Mouse (Mus musculus) embryo, embryonic 11 days (tissue): ENCODE results near the gene Atp5d.
"Not testable (repeated sequence)": the region's sequence is repeated elsewhere in the genome, so short reads cannot be mapped to it uniquely, and the experiment has no call there.

ENCODE experiments used
- DNase-seq: peaks from one replicate; pipeline ENCODE4 v3.0.0-alpha.2; 2015

Gene Atp5d

DNA sequence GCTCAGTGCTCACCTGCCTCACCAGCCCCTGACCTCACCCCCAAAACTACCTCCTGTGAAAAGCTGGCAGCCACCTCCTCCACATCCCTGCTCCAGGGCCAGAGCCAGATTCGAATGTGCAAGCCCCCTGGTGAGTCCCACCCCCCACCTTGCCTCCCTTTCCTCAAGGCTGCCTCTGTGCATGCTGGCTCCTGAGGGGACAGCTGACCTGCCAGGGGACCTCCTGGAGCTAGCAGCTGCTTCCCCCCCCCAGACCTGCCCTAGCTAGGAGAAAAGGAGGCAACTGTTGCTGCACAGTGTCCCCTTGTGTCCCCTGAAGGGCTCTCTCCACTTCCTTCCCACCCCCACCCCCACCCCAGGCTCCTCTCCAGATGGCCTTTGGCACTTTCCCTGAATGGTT, 16.8 kb downstream of the Atp5d start:
- no peak for DNase-seq

DNA sequence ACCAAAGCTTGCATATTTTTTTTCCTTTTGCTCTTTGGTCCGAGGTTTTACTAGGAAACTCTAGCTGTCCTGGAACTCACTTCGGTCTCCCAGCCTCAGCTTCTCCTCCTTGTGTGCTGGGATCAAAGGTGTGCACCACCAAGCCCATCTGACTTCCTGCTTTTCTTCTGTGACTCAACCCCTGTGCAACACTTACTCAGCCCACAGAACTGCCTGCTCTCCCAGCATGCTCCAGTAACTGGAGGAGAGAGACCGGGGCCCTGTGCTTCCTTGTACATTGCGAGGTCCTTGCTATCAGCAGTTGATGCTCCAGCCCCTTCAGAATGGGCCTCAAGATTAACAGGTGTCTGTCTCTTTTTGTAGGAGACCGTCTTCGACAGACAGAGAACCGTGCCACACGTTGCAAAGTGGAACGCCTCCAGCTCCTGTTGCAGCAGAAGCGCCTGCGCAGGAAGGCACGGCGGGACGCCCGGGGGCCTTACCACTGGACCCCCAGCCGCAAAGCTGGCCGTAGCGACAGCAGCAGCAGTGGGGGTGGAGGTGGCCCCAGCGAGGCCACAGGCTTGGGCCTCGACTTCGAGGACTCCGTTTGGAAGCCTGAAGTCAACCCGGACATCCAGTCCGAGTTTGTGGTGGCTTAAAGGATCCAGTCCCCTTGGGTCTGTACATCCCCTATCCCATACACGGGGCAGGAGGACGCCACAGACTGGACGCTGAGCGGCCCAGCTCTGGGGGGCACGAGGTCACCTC, 17.7 kb downstream of the Atp5d start:
- DNase-seq = no peak

- no peak for DNase-seq
Measured at GRCm38 (mm10) chr10:80156752-80157053, 18.3 kb downstream of the Atp5d start.

GRCm38 (mm10) chr10:80157141-80157929, 18.9 kb downstream of the Atp5d start:
- DNase-seq = no peak

DNA sequence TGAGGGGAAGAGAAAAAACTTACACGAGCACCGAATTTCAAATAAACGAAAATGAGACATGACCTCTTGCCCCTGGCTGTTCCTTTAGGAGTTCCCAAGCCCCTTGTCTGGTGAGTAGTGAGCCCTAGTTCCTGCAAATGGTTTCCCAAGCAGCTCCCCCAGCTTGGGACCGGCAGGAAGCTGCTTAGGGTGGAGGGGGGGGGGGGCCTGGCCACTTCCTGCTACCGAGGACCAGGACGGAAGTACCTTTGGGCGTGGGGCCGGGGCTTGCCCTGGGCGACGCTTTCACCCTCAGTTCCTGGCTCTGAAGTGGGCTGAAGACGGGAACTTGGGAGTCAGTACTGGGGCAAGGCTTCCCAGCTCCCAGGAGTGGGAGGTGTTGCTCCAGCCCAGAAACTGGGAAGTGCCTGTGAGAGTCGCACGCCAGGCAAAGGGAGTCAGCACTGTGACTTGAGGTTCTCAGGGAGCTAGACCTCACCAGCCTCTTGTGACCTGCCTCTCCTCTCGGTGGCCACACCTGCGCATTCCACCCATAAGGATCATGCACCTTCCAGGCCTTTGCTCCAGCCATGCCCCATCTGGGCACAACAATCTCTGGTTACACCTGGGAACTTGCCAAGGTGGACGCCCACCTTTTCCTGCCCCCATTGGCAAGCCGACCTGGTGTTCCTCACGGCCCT, 20.0 kb downstream of the Atp5d start:
- peak; percentile 71 for DNase-seq

- DNase-seq = peak; percentile 74
Measured at GRCm38 (mm10) chr10:80159021-80159560, 20.7 kb downstream of the Atp5d start.

DNA sequence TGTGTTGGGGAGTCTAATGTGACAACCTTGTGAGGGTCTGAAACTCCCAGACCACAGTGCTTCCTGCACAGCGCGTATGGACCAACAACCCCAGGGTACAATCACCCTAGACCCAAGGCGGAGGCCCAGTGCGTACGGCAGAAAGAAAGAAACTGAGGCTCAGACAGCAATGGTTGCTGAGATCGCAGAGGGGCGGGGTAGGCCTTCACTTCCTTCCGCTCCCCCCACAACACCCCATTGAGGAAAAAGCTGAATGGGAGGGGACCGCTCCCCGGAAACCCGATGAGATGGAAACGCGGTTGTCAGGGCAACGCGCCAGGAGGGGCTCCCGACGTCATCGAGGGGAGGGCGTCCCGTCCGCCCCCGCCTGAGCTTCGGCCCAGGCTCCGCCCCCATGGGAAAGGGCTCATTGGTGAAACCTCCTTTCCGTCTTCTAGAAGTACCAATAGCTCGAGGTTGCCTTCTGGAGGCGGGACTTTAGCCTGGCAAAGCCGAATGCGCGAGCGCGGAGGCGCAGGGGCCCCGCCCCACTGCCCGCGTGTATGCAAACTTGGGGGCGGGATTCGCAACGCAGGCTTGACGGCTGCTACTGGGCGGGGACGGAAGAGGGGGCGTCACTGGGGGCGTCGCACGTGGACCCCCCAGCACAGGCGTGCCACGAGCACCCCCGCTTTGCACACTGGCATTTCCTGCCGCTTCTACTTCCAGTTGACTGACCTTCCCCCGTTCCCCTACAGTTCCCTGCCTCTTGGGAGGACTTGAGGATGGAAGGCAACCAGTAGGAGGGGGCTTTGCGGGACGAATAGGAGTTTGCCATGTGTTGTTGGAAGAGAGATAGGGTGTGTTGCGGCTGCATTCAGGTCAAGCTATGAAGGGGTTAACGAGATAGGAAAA, 21.4 kb downstream of the Atp5d start:
- DNase-seq = peak; percentile 100

DNA sequence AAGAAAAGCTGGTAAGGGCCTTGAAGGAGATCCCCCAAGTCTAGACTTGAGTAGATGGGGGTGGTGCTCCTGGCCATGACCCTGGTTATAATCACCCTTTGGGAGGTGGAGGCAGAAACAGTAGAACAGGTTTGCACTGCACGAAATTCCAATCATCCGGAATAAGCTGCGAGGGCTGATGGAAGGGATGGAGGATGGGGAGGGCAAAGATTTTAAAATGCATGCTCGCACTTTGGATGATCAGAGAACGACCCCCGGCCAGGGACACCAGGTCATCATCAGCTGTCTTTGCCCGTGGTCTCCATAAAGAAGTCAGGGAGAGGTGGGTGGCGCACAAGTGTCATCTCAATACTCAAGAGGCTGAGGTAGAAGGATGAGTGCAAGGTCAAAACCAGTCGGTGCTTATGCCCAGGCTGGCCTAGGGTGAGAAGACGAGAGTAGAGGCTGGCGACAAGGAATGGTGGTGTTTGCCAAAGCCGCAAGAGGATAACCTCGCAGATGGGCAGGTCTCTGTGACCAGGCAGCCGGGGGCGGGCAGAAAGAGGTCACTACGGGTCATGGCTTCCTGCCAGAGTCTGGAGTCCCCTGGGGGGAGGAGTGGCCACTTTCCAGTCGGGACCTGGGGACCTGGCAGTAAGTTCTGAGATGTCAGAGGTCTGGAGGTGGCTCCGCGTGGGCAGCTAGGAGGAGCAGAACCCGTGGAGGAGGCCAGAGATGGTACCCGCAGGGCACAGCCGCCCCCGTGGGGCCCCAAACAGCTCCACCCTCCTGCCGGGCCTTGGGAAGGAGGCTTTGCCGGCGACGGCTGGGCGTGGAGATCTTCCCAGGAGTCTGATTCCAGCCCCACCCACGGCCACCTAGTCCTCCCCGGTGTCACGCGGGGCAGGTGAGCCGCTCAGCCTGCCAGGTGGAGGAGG, 22.3 kb downstream of the Atp5d start:
- DNase-seq = peak; percentile 83

GRCm38 (mm10) chr10:80161522-80162242, 23.2 kb downstream of the Atp5d start:
- DNase-seq = peak; percentile 83

GRCm38 (mm10) chr10:80162243-80162608, 23.8 kb downstream of the Atp5d start:
- no peak for DNase-seq

DNA sequence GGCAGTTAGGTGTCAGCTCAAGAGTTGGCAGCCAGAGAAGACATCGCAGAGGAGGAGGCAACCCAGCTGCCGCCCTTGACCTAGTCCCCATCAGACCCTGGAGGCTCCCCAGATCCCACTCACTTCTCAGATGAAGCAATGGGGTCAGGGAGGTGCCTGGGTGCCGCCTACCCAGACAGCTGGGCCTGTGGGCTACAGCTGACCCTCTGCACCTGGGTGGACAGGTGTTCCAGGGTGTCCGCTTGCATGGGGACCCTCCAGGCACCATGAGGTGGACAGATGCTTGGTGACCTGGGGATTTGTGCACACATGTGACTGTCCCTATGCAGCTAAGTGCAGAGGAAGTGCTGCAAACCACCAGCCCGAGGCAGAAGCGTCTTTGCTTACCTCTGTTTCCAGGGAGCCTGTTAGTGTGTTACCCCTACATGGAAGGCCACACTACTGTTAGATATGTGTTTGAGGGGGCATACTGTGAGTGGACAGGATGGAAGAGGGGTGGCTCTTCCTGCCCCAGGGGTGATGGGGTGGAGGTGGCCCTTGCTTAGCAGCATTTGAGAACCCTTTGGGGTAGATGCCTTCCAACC, 24.4 kb downstream of the Atp5d start:
- no peak for DNase-seq

GRCm38 (mm10) chr10:80163721-80164120, 25.3 kb downstream of the Atp5d start:
- DNase-seq = no peak

- DNase-seq = peak; percentile 32
Measured at GRCm38 (mm10) chr10:80164161-80164997, 25.9 kb downstream of the Atp5d start.

GRCm38 (mm10) chr10:80164998-80165344, 26.5 kb downstream of the Atp5d start:
- peak; percentile 97 for DNase-seq

- peak; percentile 66 for DNase-seq
Measured at GRCm38 (mm10) chr10:80165392-80166128, 27.1 kb downstream of the Atp5d start, which contains the start of gene Cirbp. TSS of gene Cirbp (plus strand) at chr10:80165985.

GRCm38 (mm10) chr10:80166136-80166535, 27.7 kb downstream of the Atp5d start:
- DNase-seq = not testable (repeated sequence)

DNA sequence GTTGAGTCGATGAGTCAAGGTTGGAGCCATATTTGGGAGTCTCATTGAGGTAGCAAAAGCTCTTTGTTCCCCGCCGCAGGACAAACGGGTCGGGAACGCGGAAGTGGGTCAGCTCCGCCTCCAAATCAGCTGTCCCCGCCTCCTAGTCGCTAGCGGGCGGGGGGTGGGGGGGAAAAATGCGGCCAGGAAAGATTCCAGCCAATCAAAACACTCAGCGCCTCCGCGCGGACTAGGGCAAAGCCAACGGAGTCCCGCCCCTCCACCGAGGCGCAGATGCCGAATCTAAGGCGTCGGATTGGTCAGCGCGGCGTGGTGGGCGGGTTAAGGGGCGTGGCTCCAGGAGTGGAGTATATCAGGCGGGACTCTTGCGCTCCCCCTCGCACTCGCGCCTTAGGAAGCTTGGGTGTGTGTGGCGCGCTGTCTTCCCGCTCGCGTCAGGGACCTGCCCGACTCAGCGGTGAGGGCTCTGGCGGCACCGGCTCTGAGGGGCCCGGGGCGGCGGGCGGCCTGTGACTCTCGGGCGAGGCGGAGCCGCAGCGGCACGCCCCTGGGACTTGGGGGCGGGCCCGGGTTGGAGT, 29.1 kb downstream of the Atp5d start:
- peak; percentile 100 for DNase-seq

- DNase-seq = peak; percentile 97
Measured at GRCm38 (mm10) chr10:80168038-80168661, 29.7 kb downstream of the Atp5d start.
